Mouse (Mus musculus) ovary, adult 18-20 months (tissue): ENCODE data around the gene AC124502.3.
A peak's percentile ranks its signal among the peaks of the same experiment; 100 is the strongest.
"Not testable (repeated sequence)": the region's sequence is repeated elsewhere in the genome, so short reads cannot be mapped to it uniquely, and the experiment has no call there.

Experiments used
- DNase-seq: peaks from one replicate; pipeline ENCODE4 v3.0.0; 2022; ENCODE audit warnings: low spot score, mixed read lengths

Gene AC124502.3

DNA sequence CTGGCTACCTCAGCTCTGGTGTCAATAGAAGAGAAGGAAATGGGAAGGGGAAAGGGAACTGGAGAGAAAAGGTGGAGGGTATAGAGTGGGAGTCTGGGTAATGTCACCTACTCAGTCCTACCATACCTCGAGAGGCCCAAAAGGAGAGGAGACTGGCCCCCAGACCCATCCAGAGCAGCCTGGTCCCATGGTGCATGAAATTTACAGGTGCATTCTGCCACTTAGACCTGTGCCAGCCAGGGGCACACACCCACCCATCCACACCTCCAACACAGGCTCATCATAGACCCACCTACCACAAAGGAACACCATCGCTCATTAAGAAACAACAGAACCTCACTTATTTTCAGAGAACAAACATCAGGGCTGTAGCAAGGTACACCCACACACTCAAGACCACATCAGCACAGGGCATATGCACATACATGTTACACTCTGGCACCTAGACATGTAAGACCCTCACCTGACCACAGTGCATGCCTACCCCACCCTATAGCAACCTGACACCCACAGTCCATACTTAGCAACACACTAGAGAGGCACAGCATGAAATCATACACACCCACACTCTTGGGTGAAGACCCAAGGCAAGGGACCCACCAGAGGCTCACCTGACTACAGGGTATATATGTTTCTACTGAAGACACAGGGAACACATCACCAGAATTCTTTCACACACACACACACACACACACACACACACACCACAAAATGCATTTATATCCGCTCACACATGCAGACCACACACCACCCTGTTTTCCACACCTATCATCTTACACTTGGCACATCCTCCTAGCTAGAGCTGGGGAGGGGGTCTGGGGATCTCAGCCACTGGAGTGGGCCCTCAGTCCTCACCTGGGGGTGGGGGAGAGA is 45.5 kb downstream of the AC124502.3 start:
- no peak for DNase-seq

GRCm38 (mm10) chr19:5084834-5085144 is 46.1 kb downstream of the AC124502.3 start:
- DNase-seq, result no peak

- peak; percentile 55 for DNase-seq
These were observed 46.6 kb downstream of the AC124502.3 start, which contains the start of gene Tmem151a for GRCm38 (mm10) chr19:5085145-5085863. Gene Tmem151a (minus strand): TSS chr19:5085531.

DNA sequence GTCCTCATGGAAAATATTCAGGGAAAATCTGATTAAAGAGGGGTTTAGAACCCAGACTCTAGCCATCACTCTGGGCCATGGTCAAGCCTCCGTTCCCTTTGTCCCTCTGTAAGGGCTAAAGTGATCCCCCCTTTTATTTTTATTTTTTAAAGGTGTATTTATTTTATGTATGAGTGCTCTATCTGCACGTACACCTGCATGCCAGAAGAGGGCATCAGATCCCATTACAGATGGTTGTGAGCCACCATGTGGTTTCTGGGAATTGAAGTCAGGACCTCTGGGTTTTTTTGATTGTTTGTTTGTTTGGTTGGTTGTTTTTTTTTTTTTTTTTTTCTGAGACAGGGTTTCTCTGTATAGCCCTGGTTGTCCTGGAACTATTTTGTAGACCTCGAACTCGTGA is 47.8 kb downstream of the AC124502.3 start:
- DNase-seq, result not testable (repeated sequence)

DNA sequence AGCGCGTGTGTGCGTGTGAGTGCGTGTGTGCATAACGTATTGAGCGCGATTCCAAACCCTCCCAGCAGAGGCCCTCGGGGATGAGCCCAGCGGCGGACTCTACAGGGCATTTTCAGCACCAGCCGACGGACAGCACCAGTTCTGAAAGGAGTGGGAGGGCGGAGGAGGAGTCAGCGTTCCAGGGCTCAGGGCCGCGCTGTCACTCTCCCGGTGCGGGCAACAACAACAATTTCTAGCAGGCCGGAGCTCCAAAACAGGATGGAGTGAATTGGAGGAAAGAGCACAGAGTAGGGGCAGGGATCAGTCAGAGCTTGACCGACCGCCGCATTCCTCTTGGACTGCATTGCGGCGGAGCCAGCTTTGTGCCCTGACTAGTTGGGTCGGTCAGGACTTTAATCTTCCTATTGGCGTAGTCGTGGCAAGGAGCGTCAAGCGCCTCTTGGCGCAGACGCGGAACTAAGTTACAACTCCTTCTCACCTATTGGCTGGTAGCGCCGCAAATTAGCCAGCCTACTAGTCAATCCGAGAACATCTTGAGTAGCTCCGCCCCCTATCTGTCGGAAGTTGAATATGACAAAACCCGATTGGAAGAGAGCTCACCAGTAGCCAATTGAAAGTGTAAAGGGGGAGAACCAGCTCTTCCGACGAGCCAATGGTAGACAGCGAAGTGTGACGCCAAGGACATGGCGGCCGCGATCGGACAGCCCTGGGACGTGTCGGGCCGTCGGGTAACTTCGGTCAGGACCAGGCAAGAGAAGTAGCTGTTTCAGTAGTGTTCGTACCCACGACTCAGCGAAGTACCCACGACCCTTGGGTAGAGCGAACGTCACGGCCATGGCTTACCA is 49.4 kb downstream of the AC124502.3 start, which contains the start of gene Yif1a:
Gene Yif1a (plus strand): TSS at position 655 of the 845 bp plus-strand sequence.
- peak; percentile 96 for DNase-seq

- DNase-seq, result no peak
These were observed 50.6 kb downstream of the AC124502.3 start for GRCm38 (mm10) chr19:5089324-5089723.

GRCm38 (mm10) chr19:5092083-5092482 is 53.4 kb downstream of the AC124502.3 start:
- DNase-seq, result no peak

GRCm38 (mm10) chr19:5093481-5094242 is 55.0 kb downstream of the AC124502.3 start:
- DNase-seq, result no peak

DNA sequence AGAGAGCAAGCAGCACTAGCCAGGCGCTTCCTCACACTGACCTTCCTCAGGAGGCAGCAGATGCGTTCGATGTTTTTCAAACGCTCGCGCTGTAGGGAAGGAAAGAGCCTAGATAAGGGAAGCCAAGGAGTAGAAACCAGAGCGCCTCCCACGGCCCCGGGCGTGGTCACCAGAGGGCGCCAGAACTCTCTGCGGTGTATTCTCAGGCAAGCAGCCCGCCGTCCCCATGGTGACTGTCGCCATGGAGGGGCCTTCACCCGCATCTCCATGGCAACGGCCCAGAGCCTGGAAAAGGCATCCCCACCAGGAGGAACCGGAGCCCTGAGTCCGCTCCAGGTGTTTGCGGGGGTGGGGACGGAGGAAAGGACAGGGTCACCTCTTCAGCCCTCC is 55.5 kb downstream of the AC124502.3 start:
- peak; percentile 84 for DNase-seq

DNA sequence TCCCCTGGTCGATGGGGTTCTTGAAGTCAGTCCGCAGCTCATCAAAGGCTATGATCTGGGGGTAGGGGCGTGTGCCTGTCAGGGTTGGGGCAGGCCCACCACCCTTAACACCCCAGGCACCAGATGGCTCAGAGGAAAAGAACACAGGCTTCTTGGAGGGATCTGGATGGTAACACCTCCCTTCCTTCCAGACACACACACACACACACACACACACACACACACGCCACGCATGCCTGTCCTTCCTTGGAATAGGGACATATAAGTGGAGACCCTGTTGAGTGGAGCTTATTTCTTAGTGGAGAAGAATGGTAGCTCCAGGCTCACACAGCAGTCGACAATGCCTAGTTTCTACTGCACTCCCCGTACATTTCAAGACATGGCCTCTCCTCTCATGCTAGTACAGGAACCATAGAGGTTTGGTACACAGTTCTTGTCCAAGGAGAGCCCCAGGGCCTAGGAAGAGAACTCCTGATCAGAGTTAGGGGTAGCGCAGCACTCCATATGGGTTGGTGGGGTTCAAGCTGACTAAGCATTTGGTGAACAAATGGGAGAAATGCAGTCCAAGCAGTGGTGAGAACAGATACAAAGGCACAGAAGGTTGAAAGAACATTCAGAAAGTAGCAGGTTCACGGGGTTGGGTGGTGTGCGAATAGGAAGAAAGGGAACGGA is 56.2 kb downstream of the AC124502.3 start:
- DNase-seq, result no peak

DNA sequence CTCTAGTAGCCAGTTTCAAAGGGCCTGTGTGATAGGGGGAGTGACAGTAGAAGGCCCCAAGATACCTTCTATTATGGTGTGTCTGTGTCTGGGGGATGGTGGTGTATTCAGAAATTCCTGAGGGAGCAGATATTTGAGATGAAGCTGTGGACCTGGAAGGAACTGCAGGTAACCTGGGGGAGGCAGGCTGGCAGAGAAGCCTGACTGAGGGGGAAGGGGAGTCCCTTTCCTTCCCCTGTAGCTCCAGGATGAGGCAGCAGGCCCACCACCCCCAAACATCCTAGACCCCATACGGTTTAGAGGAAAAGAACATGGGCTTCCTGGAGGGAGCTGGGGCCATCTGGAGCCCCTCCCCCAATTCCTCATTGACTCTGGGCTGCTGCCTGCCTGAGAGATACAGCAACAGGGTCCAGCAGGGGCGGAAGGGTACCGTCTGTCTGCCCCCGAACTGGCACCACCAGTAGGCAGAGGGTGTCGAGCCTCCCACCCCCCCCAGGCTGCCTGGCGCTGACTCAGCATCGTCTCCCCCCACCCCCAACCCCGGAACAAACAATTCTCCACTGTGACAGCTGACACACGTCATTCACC is 57.3 kb downstream of the AC124502.3 start:
- DNase-seq, result no peak

- DNase-seq, result no peak
These were observed 59.1 kb downstream of the AC124502.3 start for GRCm38 (mm10) chr19:5097521-5098362.

DNA sequence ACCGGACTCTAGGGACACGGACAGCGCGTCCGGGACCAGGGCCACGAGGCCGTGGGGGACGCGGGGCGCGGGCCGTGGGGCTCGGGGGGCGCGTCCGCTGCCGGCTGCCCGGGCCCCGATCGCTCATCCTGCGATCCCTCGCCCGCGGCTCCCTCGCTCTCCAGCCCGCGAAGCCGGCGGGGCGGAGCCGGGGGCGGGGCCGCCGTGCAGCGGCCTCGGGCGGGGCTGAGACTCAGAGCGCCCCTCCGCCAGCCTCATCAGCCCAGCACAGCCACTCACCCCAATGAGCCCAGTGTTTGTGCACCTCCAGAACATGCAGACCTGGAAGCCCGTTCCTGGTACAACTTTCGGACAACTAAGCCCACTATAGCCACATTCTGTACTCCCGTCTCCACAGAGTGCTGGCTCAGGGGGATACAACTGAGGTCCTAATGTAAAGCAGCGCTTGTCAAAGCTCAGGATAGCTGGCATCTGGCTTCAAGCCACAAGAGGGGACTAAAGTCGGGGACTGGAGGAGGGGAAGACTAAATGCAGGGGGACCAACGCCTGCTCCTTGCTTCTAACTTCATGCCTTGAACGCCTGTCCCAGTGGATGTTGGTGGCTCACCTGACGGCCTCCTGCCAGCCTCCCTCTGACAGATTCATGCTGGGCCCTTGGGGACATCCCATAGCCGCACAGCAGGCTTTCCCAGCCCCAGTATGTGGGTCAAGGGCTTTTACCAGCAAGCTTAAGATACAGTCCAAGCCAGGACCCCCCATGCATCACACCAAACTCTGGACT is 59.9 kb downstream of the AC124502.3 start, which contains the start of gene Cnih2:
Gene Cnih2 (minus strand): TSS at position 159 of the 781 bp plus-strand sequence.
- no peak for DNase-seq
